Mouse (Mus musculus): Measurements from ENCODE around the gene Tmem106a. TPM values are rescaled to one million over a fixed set of nuclear protein-coding genes. Genes with fewer than 3 reads are reported as not detected.

Gene Tmem106a
- 1.1 TPM for polyA plus RNA-seq (2015; fragmentation: Illumina TruSeq; extraction: RNeasy Lipid Tissue Mini Kit (QIAGEN cat#74804); ENCODE audit: low read depth, low replicate concordance)

GRCm38 (mm10) chr11:101582054-101583035, at the start of gene Tmem106a:
Gene Tmem106a (plus strand): TSS chr11:101582242.

GRCm38 (mm10) chr11:101551751-101552475, 30.1 kb upstream of the Tmem106a start, which contains the start of the genes Brca1 and Nbr1:
Gene Brca1 (minus strand): TSS chr11:101551955.
Gene Nbr1 (plus strand): TSS chr11:101552149.

GRCm38 (mm10) chr11:101599156-101599555, 17.1 kb downstream of the Tmem106a start, which contains the start of gene Gm11634:
Gene Gm11634 (minus strand): TSS chr11:101599256.

GRCm38 (mm10) chr11:101626995-101627856, 45.2 kb downstream of the Tmem106a start, which contains the start of gene Rdm1:
Gene Rdm1 (plus strand): TSS chr11:101627195.

Other genes starting within 250 kb of the Tmem106a start
- not detected for gene G6pc, start 214.7 kb upstream of the Tmem106a start, polyA plus RNA-seq (2015; fragmentation: Illumina TruSeq; extraction: RNeasy Lipid Tissue Mini Kit (QIAGEN cat#74804); ENCODE audit: low read depth, low replicate concordance)
- 71.2 TPM for gene Aarsd1, start 164.6 kb upstream of the Tmem106a start, polyA plus RNA-seq (2015; fragmentation: Illumina TruSeq; extraction: RNeasy Lipid Tissue Mini Kit (QIAGEN cat#74804); ENCODE audit: low read depth, low replicate concordance)
- 3.4 TPM for gene Gm27029, start 157.4 kb upstream of the Tmem106a start, polyA plus RNA-seq (2015; fragmentation: Illumina TruSeq; extraction: RNeasy Lipid Tissue Mini Kit (QIAGEN cat#74804); ENCODE audit: low read depth, low replicate concordance)
- 31.3 TPM for gene Rundc1, start 157.2 kb upstream of the Tmem106a start, polyA plus RNA-seq (2015; fragmentation: Illumina TruSeq; extraction: RNeasy Lipid Tissue Mini Kit (QIAGEN cat#74804); ENCODE audit: low read depth, low replicate concordance)
- 6.1 TPM for gene Ptges3l, start 156.9 kb upstream of the Tmem106a start, polyA plus RNA-seq (2015; fragmentation: Illumina TruSeq; extraction: RNeasy Lipid Tissue Mini Kit (QIAGEN cat#74804); ENCODE audit: low read depth, low replicate concordance)
- 399 TPM for gene Rpl27, start 139.9 kb upstream of the Tmem106a start, polyA plus RNA-seq (2015; fragmentation: Illumina TruSeq; extraction: RNeasy Lipid Tissue Mini Kit (QIAGEN cat#74804); ENCODE audit: low read depth, low replicate concordance)
- gene Ifi35, start 133.8 kb upstream of the Tmem106a start, polyA plus RNA-seq (2015; fragmentation: Illumina TruSeq; extraction: RNeasy Lipid Tissue Mini Kit (QIAGEN cat#74804); ENCODE audit: low read depth, low replicate concordance): 5.8 TPM
- 246 TPM for gene Rnd2, start 117.2 kb upstream of the Tmem106a start, polyA plus RNA-seq (2015; fragmentation: Illumina TruSeq; extraction: RNeasy Lipid Tissue Mini Kit (QIAGEN cat#74804); ENCODE audit: low read depth, low replicate concordance)
- gene Vat1, start 116.0 kb upstream of the Tmem106a start, polyA plus RNA-seq (2015; fragmentation: Illumina TruSeq; extraction: RNeasy Lipid Tissue Mini Kit (QIAGEN cat#74804); ENCODE audit: low read depth, low replicate concordance): 31.2 TPM
- gene Brca1, start 30.3 kb upstream of the Tmem106a start, polyA plus RNA-seq (2015; fragmentation: Illumina TruSeq; extraction: RNeasy Lipid Tissue Mini Kit (QIAGEN cat#74804); ENCODE audit: low read depth, low replicate concordance): 0.70 TPM
- 110 TPM for gene Nbr1, start 30.1 kb upstream of the Tmem106a start, polyA plus RNA-seq (2015; fragmentation: Illumina TruSeq; extraction: RNeasy Lipid Tissue Mini Kit (QIAGEN cat#74804); ENCODE audit: low read depth, low replicate concordance)
- not detected for gene Gm11634, start 17.0 kb downstream of the Tmem106a start, polyA plus RNA-seq (2015; fragmentation: Illumina TruSeq; extraction: RNeasy Lipid Tissue Mini Kit (QIAGEN cat#74804); ENCODE audit: low read depth, low replicate concordance)
- 9.0 TPM for gene Rdm1, start 45.0 kb downstream of the Tmem106a start, polyA plus RNA-seq (2015; fragmentation: Illumina TruSeq; extraction: RNeasy Lipid Tissue Mini Kit (QIAGEN cat#74804); ENCODE audit: low read depth, low replicate concordance)
- 36.1 TPM for gene Arl4d, start 83.3 kb downstream of the Tmem106a start, polyA plus RNA-seq (2015; fragmentation: Illumina TruSeq; extraction: RNeasy Lipid Tissue Mini Kit (QIAGEN cat#74804); ENCODE audit: low read depth, low replicate concordance)
- 20.0 TPM for gene Dhx8, start 150.7 kb downstream of the Tmem106a start, polyA plus RNA-seq (2015; fragmentation: Illumina TruSeq; extraction: RNeasy Lipid Tissue Mini Kit (QIAGEN cat#74804); ENCODE audit: low read depth, low replicate concordance)
- gene Etv4, start 203.1 kb downstream of the Tmem106a start, polyA plus RNA-seq (2015; fragmentation: Illumina TruSeq; extraction: RNeasy Lipid Tissue Mini Kit (QIAGEN cat#74804); ENCODE audit: low read depth, low replicate concordance): 14.5 TPM

Data from brain, adult 10 weeks (tissue).